Mouse (Mus musculus) cerebellum, adult 2 months (tissue): ENCODE results near the gene Erc2. TPM values are rescaled to one million over a fixed set of nuclear protein-coding genes. Genes with fewer than 3 reads are reported as not detected.

Source experiments
- DNase-seq, 2 experiments: peaks; one replicate each; pipeline ENCODE4 v3.0.0; 2021
- H3K27ac ChIP-seq: fragments of 200-500 bp; 2 replicates; pipeline ENCODE4 v1.5.1; 2012; ENCODE audit warnings: low read length, control low read depth, inconsistent platforms; ENCODE audit not compliant: insufficient read depth
- H3K27me3 ChIP-seq: fragments of 200-500 bp; 2 replicates; pipeline ENCODE4 v1.6.1; 2012; ENCODE audit warnings: inconsistent platforms, mild to moderate bottlenecking, low read length, moderate library complexity; ENCODE audit not compliant: control insufficient read depth, insufficient read depth
- H3K4me1 ChIP-seq: fragments of 200-500 bp; 2 replicates; pipeline ENCODE4 v1.6.1; 2011; ENCODE audit warnings: low read length; ENCODE audit not compliant: control insufficient read depth, insufficient read depth
- H3K4me3 ChIP-seq: fragments of 200-500 bp; replicated peaks from 2 replicates; pipeline ENCODE3; 2011; ENCODE audit warnings: mild to moderate bottlenecking, low read depth, low read length, control low read depth; ENCODE audit not compliant: insufficient read depth
- CTCF ChIP-seq: fragments of 200-500 bp; IDR thresholded peaks from 2 replicates; pipeline ENCODE4 v1.5.1; 2011; ENCODE audit warnings: low read depth, mild to moderate bottlenecking, control low read depth, low read length, moderate library complexity, borderline replicate concordance; ENCODE audit not compliant: insufficient read depth
- POLR2A ChIP-seq: fragments of 200-500 bp; IDR thresholded peaks from 2 replicates; pipeline ENCODE4 v1.6.1; 2011; ENCODE audit warnings: low read length, control low read depth, borderline replicate concordance; ENCODE audit not compliant: insufficient read depth
- WGBS: fragments of 180-500 bp; shearing (Covaris S2); methylation state at CpG from one replicate; pipeline ENCODE4 v1.1.7; 2018; 5-methylcytosine and 5-hydroxymethylcytosine counted together
- polyA plus RNA-seq: library from polyadenylated mRNA; depleted of rRNA; stranded (reverse); fragments of >200 nt; gene quantifications from 2 replicates; pipeline ENCODE4 v1.2.3, GENCODE M21; 2012

Gene Erc2
- polyA plus RNA-seq, 1 experiment, result 15.1 TPM

DNA sequence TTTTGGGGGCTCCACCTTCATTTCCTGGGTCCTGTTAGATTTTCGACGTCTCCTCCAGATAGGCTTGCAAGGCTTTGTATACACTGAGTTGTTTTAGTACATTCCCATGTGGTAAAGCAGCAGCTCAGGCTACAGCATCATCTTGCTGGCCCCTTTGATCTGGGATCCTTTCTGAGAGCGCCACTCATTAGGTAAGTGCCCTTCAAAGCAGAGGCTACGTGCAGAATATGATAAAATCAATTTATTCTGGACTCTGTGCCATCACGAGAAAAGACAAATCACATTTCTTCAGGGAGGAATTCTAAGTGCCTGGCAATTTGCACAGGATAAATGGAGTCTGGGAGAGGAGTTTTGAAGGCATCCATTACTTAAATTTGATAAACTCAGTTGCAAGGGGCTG, 525.0 kb downstream of the Erc2 start:
- Histone ChIP-seq H3K4me1 (no peaks in the 10 kb centered on the region), H3K27ac (no peak overlapping the region), H3K27me3 (no peaks in the 10 kb centered on the region), H3K4me3 (no peak overlapping the region)
- WGBS, result 88% methylated on average over 5 of the region's 5 CpGs
- TF ChIP-seq CTCF (no peak), POLR2A (no peak)
- no peak for DNase-seq

DNA sequence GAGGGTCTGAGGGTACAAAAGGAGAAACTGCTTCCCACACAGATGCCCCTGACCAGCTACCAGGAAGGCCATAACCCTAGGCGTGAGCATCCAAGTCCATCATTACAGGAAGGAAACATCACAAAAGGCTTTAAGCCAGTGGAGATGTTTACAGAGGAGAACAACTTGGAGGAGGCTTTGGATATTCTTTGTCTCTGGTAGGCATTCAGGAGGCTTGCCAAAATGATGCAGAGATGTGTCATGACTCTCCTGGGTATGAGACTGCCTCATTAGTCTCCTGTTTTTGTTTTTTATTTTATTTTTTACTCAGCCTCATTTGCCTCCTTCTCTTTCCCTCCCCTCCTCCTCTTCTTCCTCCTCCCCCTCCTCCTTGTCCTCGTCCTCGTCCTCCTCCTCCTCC, 528.7 kb downstream of the Erc2 start:
- no peak for DNase-seq
- Histone ChIP-seq H3K4me1 (no peaks in the 10 kb centered on the region), H3K27me3 (no peaks in the 10 kb centered on the region), H3K27ac (no peak overlapping the region), H3K4me3 (no peak overlapping the region)
- 89% methylated on average over 3 of the region's 3 CpGs for WGBS
- TF ChIP-seq POLR2A (no peak), CTCF (no peak)

DNA sequence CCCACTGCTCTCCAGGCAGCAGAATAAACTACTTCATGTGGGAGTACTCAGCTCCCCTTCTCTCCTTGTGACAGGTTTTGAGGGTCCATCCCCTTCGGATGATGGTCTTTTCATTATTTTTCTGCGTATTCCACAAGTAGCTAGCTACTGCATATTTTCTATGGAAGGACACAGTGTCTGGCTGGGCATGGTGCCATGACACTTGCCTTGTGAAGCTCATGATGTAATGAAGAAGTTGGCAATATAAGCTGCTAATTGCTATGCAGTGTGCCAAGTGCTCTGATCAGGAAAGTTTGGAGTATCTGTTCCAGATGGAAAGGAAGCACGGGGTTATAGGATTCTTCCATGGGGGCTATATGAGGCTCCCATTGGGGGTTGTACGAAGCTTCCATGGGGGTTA, 533.5 kb downstream of the Erc2 start:
- Histone ChIP-seq H3K27ac (no peak overlapping the region), H3K4me3 (no peak overlapping the region), H3K27me3 (no peaks in the 10 kb centered on the region), H3K4me1 (no peaks in the 10 kb centered on the region)
- TF ChIP-seq CTCF, result no peak
- TF ChIP-seq POLR2A, result no peak
- DNase-seq, result peak in 1 of 2 experiments; percentile 19
- WGBS, result 29% methylated on average over 4 of the region's 4 CpGs

DNA sequence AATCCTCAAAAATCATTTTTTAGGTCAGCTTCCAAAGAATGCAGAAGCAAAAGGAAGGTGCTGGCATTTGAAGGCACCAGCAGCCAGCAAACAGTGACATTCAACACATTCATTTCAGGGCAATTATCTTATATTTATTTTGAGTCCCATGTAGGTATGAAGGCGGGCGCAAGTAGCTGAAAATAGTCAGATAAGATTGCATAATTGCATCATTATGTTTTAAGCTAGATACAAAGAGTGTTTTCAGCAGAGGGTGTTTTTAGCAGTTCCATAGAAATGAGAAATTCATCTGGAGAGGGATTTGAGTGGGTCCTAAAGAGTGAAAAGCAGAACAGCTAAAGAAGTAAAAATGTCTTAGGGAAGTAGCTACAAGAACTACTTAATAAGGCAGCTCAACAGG, 538.6 kb downstream of the Erc2 start:
- DNase-seq, result no peak
- WGBS, result 98% methylated on average over 2 of the region's 2 CpGs
- H3K27me3 ChIP-seq, result no peaks in the 10 kb centered on the region
- TF ChIP-seq POLR2A (no peak), CTCF (no peak)
- no peaks in the 10 kb centered on the region for H3K4me1 ChIP-seq
- H3K4me3 ChIP-seq, result no peak overlapping the region
- H3K27ac ChIP-seq, result no peak overlapping the region

DNA sequence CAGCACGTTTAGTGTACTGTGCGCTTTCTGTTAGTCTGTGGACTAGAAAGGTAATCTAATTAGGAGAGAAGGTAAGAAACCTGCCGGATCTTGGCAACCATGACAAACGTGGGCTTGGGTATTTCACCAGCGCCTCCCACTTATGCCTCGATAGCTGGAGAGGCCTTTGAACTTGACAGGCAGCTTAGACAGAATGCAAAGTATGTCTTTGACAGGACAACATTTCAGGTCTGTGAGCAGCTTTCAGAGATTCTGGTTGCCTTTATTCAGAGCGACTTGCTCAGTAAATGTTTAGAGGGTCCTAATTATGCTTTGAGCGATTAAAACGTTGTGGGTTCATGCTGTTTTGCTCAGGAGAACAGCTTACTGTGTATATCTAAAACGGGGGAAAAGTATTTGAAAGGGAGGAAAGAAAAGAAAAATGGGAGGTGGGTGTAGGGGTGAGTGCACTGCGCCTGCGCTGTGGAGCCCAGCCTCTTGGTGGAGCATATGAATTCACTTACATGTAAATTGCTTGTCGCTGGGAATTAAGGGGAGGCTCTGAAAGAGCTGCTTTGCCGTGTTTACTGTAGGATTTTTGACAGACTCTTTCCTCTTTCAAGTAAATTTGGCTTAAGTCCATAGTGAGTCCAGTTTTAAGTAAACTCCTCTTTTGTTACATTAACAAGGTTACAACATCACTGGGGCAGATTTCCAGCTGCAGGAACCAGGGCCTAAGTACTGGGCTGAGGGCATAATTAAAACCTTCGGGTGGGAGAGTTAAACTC, 542.6 kb downstream of the Erc2 start:
- H3K4me3 ChIP-seq, result no peak overlapping the region
- no peaks in the 10 kb centered on the region; the same call in 1 of the 2 replicates for H3K4me1 ChIP-seq

GRCm38 (mm10) chr14:28165621-28166211, 543.5 kb downstream of the Erc2 start:
- H3K27ac ChIP-seq, result no peak overlapping the region
- no peaks in the 10 kb centered on the region for H3K27me3 ChIP-seq
- WGBS, result 84% methylated on average over 5 of the region's 5 CpGs
- no peak for DNase-seq
- no peaks in the 10 kb centered on the region; the same call in 1 of the 2 replicates for H3K4me1 ChIP-seq
- TF ChIP-seq POLR2A (no peak), CTCF (no peak)
- no peak overlapping the region for H3K4me3 ChIP-seq

More for the DNA sequence above, 542.6 kb downstream of the Erc2 start:
- whole genome bisulfite sequencing, result 42% methylated on average over 15 of the region's 15 CpGs
- H3K27ac ChIP-seq, result no peak overlapping the region
- H3K27me3 ChIP-seq, result no peaks in the 10 kb centered on the region
- TF ChIP-seq CTCF (no peak), POLR2A (no peak)
- DNase-seq, result no peak

DNA sequence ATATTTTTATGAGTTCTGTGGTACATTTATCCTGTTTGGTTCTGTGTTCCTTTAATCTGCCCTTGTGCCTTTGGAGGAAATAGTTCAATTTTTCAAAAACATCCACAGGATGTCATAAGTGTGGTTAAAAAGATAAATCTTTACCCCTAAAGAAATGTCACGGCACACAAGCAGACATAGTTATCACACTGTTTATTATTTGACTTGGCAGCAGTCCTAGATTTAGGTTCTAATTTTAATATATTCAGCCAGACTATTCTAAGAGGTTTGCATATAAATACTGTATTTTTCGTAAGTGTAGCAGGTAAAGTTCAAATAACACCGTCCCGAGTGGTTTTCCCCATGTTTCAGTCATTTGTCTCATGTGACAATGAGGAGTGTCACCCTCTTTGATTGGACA, 548.5 kb downstream of the Erc2 start:
- no peaks in the 10 kb centered on the region for H3K27me3 ChIP-seq
- TF ChIP-seq CTCF (no peak), POLR2A (no peak)
- 88% methylated on average over 4 of the region's 4 CpGs for WGBS
- no peaks in the 10 kb centered on the region; the same call in 1 of the 2 replicates for H3K4me1 ChIP-seq
- H3K27ac ChIP-seq, result no peak overlapping the region
- DNase-seq, result no peak
- H3K4me3 ChIP-seq, result no peak overlapping the region

GRCm38 (mm10) chr14:28171364-28171763, 549.1 kb downstream of the Erc2 start:
- Histone ChIP-seq H3K4me1 (no peaks in the 10 kb centered on the region; the same call in 1 of the 2 replicates), H3K4me3 (no peak overlapping the region), H3K27ac (no peak overlapping the region), H3K27me3 (no peaks in the 10 kb centered on the region)
- 59% methylated on average over 2 of the region's 2 CpGs for WGBS
- no peak for DNase-seq
- TF ChIP-seq CTCF (no peak), POLR2A (no peak)
